8 mouse cellular contexts compared by ENCODE assay signal in genomic region chr17:24696011-24696697, GRCm38 (mm10). TPM values are rescaled to one million over a fixed set of nuclear protein-coding genes. Genes with fewer than 3 reads are reported as not detected.
A peak's percentile ranks its signal among the peaks of the same experiment; 100 is the strongest.
DNase-seq lines count a peak whose midpoint lies in the region; ATAC-seq and TF ChIP-seq lines count a peak whose summit lies in the region.

Gene Gfer, minus strand, starts transcription at chr17:24696156.
Gene Noxo1, plus strand, starts transcription at chr17:24696234.

- peaks cover 30% of the 10 kb centered on the region for H3K36me3 ChIP-seq in ES-E14 (ENCODE audit: control insufficient read depth, insufficient read depth, low read length, poor library complexity, severe bottlenecking)
- H3K36me3 ChIP-seq in forebrain, embryonic 16.5 days (ENCODE audit: control insufficient read depth, insufficient read depth) = peaks cover 5% of the 10 kb centered on the region
- H3K36me3 ChIP-seq in lung, embryonic 16.5 days (ENCODE audit: control insufficient read depth, insufficient read depth, low read length) = peaks cover 14% of the 10 kb centered on the region

- H3K9me3 ChIP-seq in ES-E14 (ENCODE audit: control insufficient read depth, insufficient read depth, low read depth, low read length) = no peaks in the 10 kb centered on the region
- H3K9me3 ChIP-seq in forebrain, embryonic 16.5 days (ENCODE audit: control insufficient read depth, low read length) = no peaks in the 10 kb centered on the region
- H3K9me3 ChIP-seq in lung, embryonic 16.5 days (ENCODE audit: control insufficient read depth, low read length) = no peaks in the 10 kb centered on the region

- peak within 1 kb of the TSS; percentile 70 for H3K4me2 ChIP-seq in forebrain, embryonic 16.5 days (ENCODE audit: low read length)
- peak within 1 kb of the TSS; percentile 88 for H3K4me2 ChIP-seq in lung, embryonic 16.5 days (ENCODE audit: low read depth, low read length)

- in situ Hi-C loops in ES-E14 (cut with MboI; ENCODE audit: low sequenced_read_pairs in 2 of 2, unreplicated experiment in 2 of 2) = no loop called here

- peak within 1 kb of the TSS; percentile 80 to 94 for H3K4me3 ChIP-seq in ES-E14 (ENCODE audit: insufficient read depth in 1 of 2, low read depth in 1 of 2, low read length in 2 of 2, poor library complexity in 1 of 2, severe bottlenecking in 1 of 2)
- peak within 1 kb of the TSS; percentile 79 for H3K4me3 ChIP-seq in forebrain, embryonic 16.5 days (replicated peaks; ENCODE audit: low read length)
- H3K4me3 ChIP-seq in lung, embryonic 16.5 days (ENCODE audit: low read length) = peak within 1 kb of the TSS; percentile 89

- H3K27me3 ChIP-seq in forebrain, embryonic 16.5 days (replicated peaks; ENCODE audit: control insufficient read depth, insufficient read depth, low read length) = no peaks in the 10 kb centered on the region
- H3K27me3 ChIP-seq in lung, embryonic 16.5 days (ENCODE audit: control insufficient read depth, insufficient read depth, low read depth, low read length) = no peaks in the 10 kb centered on the region

- H3K9ac ChIP-seq in ES-E14 (ENCODE audit: insufficient read depth, low read depth, low read length, poor library complexity, severe bottlenecking) = peak within 1 kb of the TSS; percentile 89
- H3K9ac ChIP-seq in forebrain, embryonic 16.5 days (replicated peaks; ENCODE audit: low read depth, low read length) = peak within 1 kb of the TSS; percentile 87
- peak within 1 kb of the TSS; percentile 92 for H3K9ac ChIP-seq in lung, embryonic 16.5 days (ENCODE audit: low read length)

- peaks cover 11 to 13% of the 10 kb centered on the region in 2 experiments for H3K4me1 ChIP-seq in ES-E14 (ENCODE audit: control insufficient read depth in 2 of 2, insufficient read depth in 2 of 2, low read length in 2 of 2, poor library complexity in 1 of 2)
- peaks cover 15% of the 10 kb centered on the region for H3K4me1 ChIP-seq in forebrain, embryonic 16.5 days (replicated peaks; ENCODE audit: control insufficient read depth, insufficient read depth, low read length)
- peaks cover 22% of the 10 kb centered on the region for H3K4me1 ChIP-seq in lung, embryonic 16.5 days (replicated peaks; ENCODE audit: control insufficient read depth, insufficient read depth, low read length)

- WGBS in forebrain, embryonic 16.5 days = under 1% methylated on average over 74 of the region's 76 CpGs
- WGBS in lung, embryonic 16.5 days = under 1% methylated on average over 51 of the region's 76 CpGs

- DNase-seq in ES-E14 (ENCODE audit: low read depth, low spot score) = peak; percentile 63
- peak; percentile 87 for DNase-seq in cerebellum, adult 11-12 months
- peak; percentile 87 to 88 for DNase-seq in heart, postnatal 36 days
- peak; percentile 62 to 69 for DNase-seq in layer of hippocampus, adult 8-10 months (ENCODE audit: low spot score in 2 of 2)
- DNase-seq in ovary, postnatal 10 days (ENCODE audit: low spot score) = peak; percentile 67
- peak; percentile 71 to 84 for DNase-seq in thymus, postnatal 10 days (ENCODE audit: low spot score in 2 of 2)

- intact Hi-C loops in heart, postnatal 36 days (cut with DNase I) = no loop called here

- H3K27ac ChIP-seq in ES-E14 (ENCODE audit: insufficient read depth, low read depth, low read length, poor library complexity, severe bottlenecking) = peak within 1 kb of the TSS; percentile 89
- H3K27ac ChIP-seq in forebrain, embryonic 16.5 days (ENCODE audit: low read length) = peak within 1 kb of the TSS; percentile 90
- H3K27ac ChIP-seq in lung, embryonic 16.5 days (ENCODE audit: low read length) = peak within 1 kb of the TSS; percentile 89

- peak; percentile 91 for ATAC-seq in forebrain, embryonic 16.5 days
- peak; percentile 95 for ATAC-seq in lung, embryonic 16.5 days (ENCODE audit: low read depth)

TF ChIP-seq in ES-E14, 5 proteins besides CTCF, POLR2A, EP300 and RAD21:
- TF ChIP-seq MAFK (IDR thresholded peaks at IDR 0.05; ENCODE audit: insufficient read depth, low read depth, low read length) (no peak), ZC3H11A (IDR thresholded peaks at IDR 0.05; ENCODE audit: borderline replicate concordance, low read depth, low read length) (no peak), CHD2 (IDR thresholded peaks at IDR 0.05; ENCODE audit: low read depth, low read length) (no peak), HCFC1 (IDR thresholded peaks at IDR 0.05; ENCODE audit: borderline replicate concordance, insufficient read depth, low read length) (no peak), ZNF384 (IDR thresholded peaks at IDR 0.05; ENCODE audit: low read depth, low read length) (no peak)

RNA-seq across cellular contexts. Expression of gene Gfer, which starts in this region (rescaled TPM):
- total RNA-seq in ES-E14 (2012; rRNA removed) = 61.8 and 63.4 TPM in 2 replicates
- polyA plus RNA-seq in forebrain, embryonic 16.5 days (2015; fragmentation: Nextera tagmentation; extraction: Ambion mirVana) = 35.0 and 35.4 TPM in 2 replicates
- total RNA-seq in heart, postnatal 36 days (2021) = 10 to 100 TPM; 19.3 to 22.8 TPM
- total RNA-seq in layer of hippocampus, adult 8-10 months (2022) = 10 to 100 TPM; 17.9 to 23.4 (median 21.1) TPM
- 37.2 and 41.9 TPM in 2 replicates for polyA plus RNA-seq in lung, embryonic 16.5 days (2015; fragmentation: Nextera tagmentation; extraction: Ambion mirVana)

RNA-seq across cellular contexts. Expression of gene Noxo1, which starts in this region (rescaled TPM):
- 2.9 and 7.5 TPM in 2 replicates for total RNA-seq in ES-E14 (2012; rRNA removed)
- polyA plus RNA-seq in forebrain, embryonic 16.5 days (2015; fragmentation: Nextera tagmentation; extraction: Ambion mirVana) = 2.0 and 2.7 TPM in 2 replicates
- total RNA-seq in heart, postnatal 36 days (2021) = 1 to 10 TPM in 1 of 2 experiments, under 1 TPM in 1; 0.33 to 1.3 TPM
- total RNA-seq in layer of hippocampus, adult 8-10 months (2022) = 1 to 10 TPM; 2.0 to 4.3 (median 3.4) TPM
- 4.2 and 4.8 TPM in 2 replicates for polyA plus RNA-seq in lung, embryonic 16.5 days (2015; fragmentation: Nextera tagmentation; extraction: Ambion mirVana)

Comparison
In these comparisons a context has a peak if more than half of its experiments do, and no peak if none do; other contexts are left out.
1. Peak in every context shown above with its lines: DNase-seq, ATAC-seq, H3K4me3 ChIP-seq and H3K27ac ChIP-seq.